Mouse (Mus musculus) gastrocnemius, postnatal 25 days (tissue): ENCODE measurements around the gene Ndc1. TPM values are rescaled to one million over a fixed set of nuclear protein-coding genes. Genes with fewer than 3 reads are reported as not detected.

Source experiments
- DNase-seq: peaks from one replicate; pipeline ENCODE4 v3.0.0; 2022
- microRNA-seq, 2 experiments: library from miRNA; unstranded; fragments of <30 nt; microRNA quantifications; one replicate each; pipeline ENCODE4 v1.2.0; 2021; ENCODE audit warnings: borderline replicate concordance in 2 of 2
- total RNA-seq, 2 experiments: library from RNA; stranded (reverse); gene quantifications; 1 replicate in 1 of 2; 2 replicates in 1 of 2; pipeline ENCODE4 v1.2.3; 2021

The Ndc1 gene
- total RNA-seq, 2 experiments from 2014 or later, result 7.0 to 8.3 TPM

DNA sequence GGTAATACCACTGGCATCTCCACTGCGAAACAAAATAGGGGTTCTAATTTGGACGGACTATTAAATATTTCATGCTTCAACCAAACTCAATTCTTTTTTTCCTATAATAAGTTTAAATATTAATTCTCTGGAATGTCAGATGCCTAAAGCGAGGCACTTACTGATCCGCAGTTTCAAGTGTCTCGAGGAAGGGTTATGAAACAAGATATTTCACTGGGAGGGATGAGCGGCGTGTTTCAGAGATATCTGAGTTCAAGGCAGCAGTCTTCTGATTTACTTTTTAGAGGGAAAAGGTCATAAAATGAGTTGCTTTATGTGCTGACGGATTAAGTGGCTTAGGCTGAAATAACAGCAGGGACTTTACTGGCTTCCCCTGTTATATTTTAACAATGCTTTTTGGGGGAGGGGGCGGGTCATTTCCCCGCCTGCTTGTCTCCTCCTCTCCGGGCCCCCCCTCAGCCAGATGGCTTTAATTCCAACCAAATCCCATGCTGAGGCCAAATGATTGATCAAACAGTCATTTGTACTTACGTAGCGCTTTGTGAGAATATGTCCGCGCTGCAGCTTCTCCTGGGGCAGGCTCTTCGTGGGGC is 75.4 kb downstream of the Ndc1 start:
- DNase-seq, result no peak

DNA sequence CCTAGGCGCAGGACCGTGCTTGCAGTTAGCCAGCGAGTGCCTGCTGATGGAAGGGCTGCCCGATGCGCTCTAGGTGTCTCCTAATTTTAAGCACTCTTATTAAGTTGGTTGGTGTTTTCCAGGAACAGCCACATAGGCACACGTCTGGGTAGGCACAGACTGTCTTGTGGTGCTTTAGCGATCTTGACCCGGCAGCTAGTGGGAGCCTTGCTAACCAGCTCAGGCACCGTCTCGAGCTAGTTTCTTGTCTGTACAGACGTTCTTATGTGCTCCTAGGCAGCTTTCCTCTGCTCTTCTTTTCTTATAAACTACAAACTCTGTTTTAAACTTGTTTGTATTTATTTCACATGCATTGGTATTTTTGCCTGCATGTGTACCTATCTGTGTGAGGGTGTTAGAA is 76.0 kb downstream of the Ndc1 start:
- no peak for DNase-seq

DNA sequence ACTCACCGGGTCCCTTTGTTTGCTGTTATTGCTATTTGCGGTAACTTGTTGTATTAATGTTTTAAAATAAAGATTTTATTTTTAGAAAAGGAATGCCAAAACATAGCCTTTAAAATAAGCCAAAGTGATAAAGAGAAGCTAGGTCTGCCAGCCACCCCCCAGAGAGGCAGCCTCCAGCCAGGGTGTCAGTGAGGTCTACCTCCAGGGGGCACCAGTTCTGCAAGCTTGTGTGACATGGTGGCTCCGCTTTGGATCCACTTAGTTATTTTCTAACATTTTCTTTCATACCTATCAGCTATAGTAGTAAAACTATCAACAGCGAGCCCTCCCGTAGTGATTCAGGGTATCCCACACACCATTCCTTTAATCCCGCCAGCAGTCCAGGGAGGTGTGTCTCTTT is 80.9 kb downstream of the Ndc1 start:
- no peak for DNase-seq

DNA sequence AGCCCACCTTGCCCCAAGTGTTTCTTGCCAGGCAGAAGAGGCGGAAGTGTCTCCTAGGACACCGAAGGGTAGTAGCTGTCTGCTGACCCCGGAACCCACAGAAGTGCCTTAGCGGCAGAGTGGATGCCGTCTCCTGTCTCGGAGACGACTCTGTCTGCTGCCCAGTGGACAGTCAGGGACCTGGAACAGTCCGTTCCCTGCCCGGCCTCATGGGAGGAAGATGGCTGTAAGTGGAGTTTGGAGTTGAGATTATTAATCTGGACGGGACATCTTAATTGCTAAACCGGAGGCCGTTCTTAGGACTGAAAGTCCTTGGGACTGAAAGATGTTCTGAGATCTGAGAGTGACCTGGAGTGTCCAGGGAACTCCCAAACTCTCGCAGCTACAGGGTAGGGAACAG is 81.9 kb downstream of the Ndc1 start:
- DNase-seq, result no peak

DNA sequence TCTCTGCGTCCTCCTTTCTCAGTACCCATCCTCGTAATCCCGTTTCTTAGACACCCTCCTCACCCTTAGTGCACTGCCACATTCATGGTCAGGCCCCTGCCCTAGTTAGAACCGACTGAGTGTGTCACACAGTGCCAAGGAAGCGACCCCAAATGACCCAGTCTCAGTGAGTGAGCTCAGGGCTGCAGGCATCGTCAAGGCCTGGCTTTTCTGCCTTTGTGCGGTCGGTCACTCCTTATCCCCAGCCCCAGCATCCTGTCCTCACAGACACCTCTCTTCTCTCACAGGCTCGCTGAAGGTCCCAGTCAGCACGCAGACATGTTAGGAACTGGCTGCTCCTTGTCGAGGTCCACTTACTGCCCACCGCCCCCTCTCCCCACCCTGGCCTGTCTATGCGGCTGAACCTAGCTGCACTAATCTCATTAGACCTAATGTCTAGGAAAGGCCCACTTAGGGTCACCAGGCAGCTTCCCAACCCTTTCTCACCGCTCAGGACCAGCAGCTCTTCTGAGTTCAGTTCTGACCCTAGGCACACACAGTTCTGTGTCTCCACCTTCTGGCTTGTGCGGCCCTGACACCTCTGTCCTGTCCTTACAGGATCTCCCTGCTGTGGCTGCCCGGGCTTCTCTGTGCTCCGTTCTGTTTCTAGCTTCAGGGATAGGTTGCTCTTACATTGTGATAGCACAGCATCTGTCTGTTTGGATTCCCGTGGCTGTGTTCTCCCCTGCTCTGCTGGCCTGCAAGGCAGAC is 84.9 kb downstream of the Ndc1 start:
- DNase-seq, result no peak

DNA sequence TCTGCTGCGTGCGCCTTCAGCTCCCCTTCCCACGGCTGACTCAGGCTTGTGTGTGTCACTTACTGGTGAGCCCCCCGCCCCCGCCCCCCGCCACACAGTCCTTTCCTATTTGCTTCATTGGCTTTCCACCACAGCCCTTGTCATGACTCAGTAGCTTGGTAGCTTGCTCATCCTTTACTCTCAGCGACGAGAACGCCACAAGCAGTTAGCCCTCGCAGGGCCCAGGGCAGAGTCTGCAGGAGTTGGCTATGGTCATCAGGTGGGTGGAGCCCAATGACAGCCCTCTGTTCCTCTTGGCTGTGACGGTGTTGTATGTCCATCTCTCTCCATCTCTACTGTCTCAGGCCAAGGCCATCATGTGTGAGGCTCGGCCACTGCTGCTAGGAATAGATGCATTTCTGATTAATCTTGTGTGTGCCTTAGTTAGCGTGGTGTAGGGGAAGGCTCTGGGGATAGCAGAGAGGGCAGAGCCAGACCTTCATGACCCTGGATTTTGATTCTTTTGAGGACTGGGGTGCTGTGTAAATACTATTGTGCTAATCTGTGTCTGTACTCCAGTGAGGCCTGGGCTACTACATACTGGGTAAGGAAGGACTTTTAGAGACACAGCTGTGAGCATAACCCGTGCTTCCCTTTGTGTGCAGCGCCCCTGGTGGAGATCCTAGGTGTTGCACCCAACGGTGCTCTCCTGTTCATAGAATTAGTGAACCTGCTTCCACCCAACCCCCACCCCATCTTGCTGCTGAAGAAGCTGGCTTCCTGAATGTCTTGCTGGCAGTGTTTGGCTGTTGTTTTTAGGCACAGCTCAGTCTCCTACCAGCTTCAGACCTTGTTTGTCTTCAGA is 85.8 kb downstream of the Ndc1 start:
- DNase-seq, result peak; percentile 64

DNA sequence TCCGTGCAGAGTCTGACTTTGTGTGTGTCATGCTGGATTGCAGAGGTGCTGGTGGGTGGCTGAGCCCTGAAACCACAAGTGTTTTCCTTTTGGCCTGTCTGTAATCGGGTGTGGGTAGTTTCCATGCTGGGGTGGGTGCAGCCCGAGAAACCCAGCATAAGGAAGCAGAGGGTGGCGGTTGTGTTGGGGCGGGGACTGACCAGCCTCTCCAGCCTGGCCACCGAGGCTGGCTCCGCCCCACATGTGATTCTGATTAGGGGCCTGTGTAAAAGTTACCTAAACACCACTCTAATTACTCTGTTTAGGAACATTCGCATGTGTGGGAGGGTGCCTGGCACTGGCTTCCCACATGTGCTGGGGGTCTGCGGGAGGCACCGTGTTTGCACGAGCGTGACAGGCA is 90.0 kb downstream of the Ndc1 start:
- no peak for DNase-seq

DNA sequence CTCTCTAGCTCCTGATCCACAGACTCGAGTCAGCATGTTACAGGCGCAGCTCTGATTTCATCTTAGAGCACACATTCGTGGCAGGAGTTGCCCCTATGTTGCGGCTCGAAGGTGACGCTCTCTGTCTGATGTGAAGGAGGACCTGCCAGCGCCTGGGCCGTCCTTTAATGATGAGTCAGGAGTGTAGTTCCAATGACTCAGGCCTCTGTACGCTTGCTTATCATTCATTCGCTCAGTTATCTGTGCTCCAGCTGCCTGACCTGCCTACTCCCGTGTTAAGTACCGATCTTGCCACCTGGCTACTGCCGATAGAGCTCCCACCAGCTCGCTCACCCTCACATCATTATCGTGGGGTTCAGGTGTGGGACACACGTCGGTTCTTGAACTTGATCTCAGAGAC is 91.3 kb downstream of the Ndc1 start:
- DNase-seq, result no peak

DNA sequence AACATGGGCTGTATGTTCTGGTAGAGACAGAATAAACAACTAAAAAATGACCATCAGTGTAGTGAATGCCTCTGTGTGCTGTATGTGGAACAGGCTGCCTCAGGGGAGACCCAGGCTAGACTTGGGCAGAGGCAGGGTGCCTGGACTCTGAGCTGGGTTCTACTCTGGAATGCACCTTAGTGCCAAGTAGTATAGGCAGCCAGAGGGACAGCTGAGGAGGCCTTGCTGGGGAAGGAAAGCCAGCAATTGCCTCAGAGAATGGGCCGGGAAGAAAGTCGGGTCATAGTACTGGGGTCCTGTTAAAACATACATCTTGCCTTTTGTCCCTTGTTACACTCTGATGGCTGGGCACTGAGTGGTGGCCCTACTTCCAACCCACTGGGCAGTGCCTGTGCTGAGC is 91.9 kb downstream of the Ndc1 start:
- no peak for DNase-seq

DNA sequence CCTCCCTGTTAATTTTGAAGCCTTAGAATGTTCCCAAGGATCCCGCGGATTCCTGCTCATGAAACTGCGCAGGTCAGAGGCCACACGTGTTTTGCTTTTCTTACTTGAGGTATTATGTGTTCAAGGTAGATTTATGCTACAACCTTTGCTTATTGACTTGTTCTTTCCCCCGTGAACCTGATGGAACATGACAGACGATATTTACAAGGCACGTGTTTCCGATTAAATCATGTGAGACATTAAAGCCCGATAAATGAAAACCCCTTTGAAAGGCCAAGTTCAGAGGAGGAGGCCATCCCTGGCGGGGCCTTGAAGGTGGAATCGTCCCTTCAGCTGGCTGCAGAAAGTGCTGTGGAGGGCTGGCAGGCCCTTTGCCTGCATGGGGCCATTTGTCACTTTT is 92.9 kb downstream of the Ndc1 start:
- no peak for DNase-seq

Small RNA genes lying within 50 kb of the gene (microRNA-seq; reads per million reads assigned to microRNA genes)
- 0 reads per million in 2 experiments for gene Gm24804

Other genes with a start within 250 kb of the Ndc1 start
- gene Tmem59, start 189.4 kb upstream of the Ndc1 start, total RNA-seq, result 10 to 100 TPM; 63.4 to 80.2 TPM
- gene Tceanc2, start 188.7 kb upstream of the Ndc1 start, total RNA-seq, result 10 to 100 TPM; 11.7 to 13.2 TPM
- gene Ldlrad1, start 158.6 kb upstream of the Ndc1 start, total RNA-seq, result not detected
- gene Lrrc42, start 114.3 kb upstream of the Ndc1 start, total RNA-seq, result 1 to 10 TPM; 6.7 to 8.8 TPM
- 1 to 10 TPM; 7.0 to 9.8 TPM for gene Hspb11, start 114.2 kb upstream of the Ndc1 start, total RNA-seq
- not detected for gene Dio1, start 60.6 kb upstream of the Ndc1 start, total RNA-seq
- 10 to 100 TPM in 1 of 2 experiments, 1 to 10 TPM in 1; 8.7 to 11.4 TPM for gene Yipf1, start 53.4 kb upstream of the Ndc1 start, total RNA-seq
- gene Glis1, start 66.8 kb downstream of the Ndc1 start, total RNA-seq, result not detected